Mouse (Mus musculus): ENCODE results near the gene Mest. TPM values are rescaled to one million over a fixed set of nuclear protein-coding genes. Genes with fewer than 3 reads are reported as not detected.

Mest gene
- total RNA-seq, 2 experiments from 2014 or later: 45.2 to 47.5 TPM

GRCm38 (mm10) chr6:30736864-30737547, 13.7 kb downstream of the Mest start:
- peak; percentile 79 for TF ChIP-seq CTCF (conservative IDR thresholded peaks at IDR 0.05)
- DNase-seq (ENCODE audit: low spot score in 2 of 2): peak; percentile 63 to 71
- Histone ChIP-seq H3K4me3 (peak overlapping the region; percentile 61), H3K27ac (peak overlapping the region; percentile 82)

GRCm38 (mm10) chr6:30737548-30738463, 14.5 kb downstream of the Mest start:
- Histone ChIP-seq H3K4me3 (peak overlapping the region; percentile 61), H3K27ac (peak overlapping the region; percentile 82)
- TF ChIP-seq CTCF (conservative IDR thresholded peaks at IDR 0.05): peak; percentile 52
- DNase-seq (ENCODE audit: low spot score in 2 of 2): peak; percentile 69 to 70

- DNase-seq (ENCODE audit: low spot score in 2 of 2): no peak
- peak overlapping the region; percentile 61 for H3K4me3 ChIP-seq
- TF ChIP-seq CTCF (conservative IDR thresholded peaks at IDR 0.05): no peak
- H3K27ac ChIP-seq: peak overlapping the region; percentile 82
Observed at GRCm38 (mm10) chr6:30738464-30739006, 15.2 kb downstream of the Mest start.

GRCm38 (mm10) chr6:30739177-30739747, 15.9 kb downstream of the Mest start:
- DNase-seq (ENCODE audit: low spot score in 2 of 2): no peak
- TF ChIP-seq CTCF (conservative IDR thresholded peaks at IDR 0.05): no peak
- peak overlapping the region; percentile 61 for H3K4me3 ChIP-seq
- H3K27ac ChIP-seq: 0 out of 2 replicates have a peak overlapping the region, but pooled peaks have one; percentile 7

GRCm38 (mm10) chr6:30744846-30745245, 21.5 kb downstream of the Mest start:
- no peak overlapping the region for H3K27ac ChIP-seq

GRCm38 (mm10) chr6:30745591-30745990, 22.2 kb downstream of the Mest start:
- no peak for DNase-seq (ENCODE audit: low spot score in 2 of 2)
- H3K27ac ChIP-seq: no peak overlapping the region
- no peak overlapping the region for H3K4me3 ChIP-seq
- TF ChIP-seq CTCF (conservative IDR thresholded peaks at IDR 0.05): no peak

More at GRCm38 (mm10) chr6:30744846-30745245, 21.5 kb downstream of the Mest start:
- no peak for DNase-seq (ENCODE audit: low spot score in 2 of 2)
- no peak for TF ChIP-seq CTCF (conservative IDR thresholded peaks at IDR 0.05)
- H3K4me3 ChIP-seq: no peak overlapping the region

GRCm38 (mm10) chr6:30747631-30748357, 24.4 kb downstream of the Mest start:
- DNase-seq (ENCODE audit: low spot score in 2 of 2): no peak
- no peak for TF ChIP-seq CTCF (conservative IDR thresholded peaks at IDR 0.05)
- Histone ChIP-seq H3K4me3 (no peak overlapping the region), H3K27ac (no peak overlapping the region)

- H3K4me3 ChIP-seq: no peak overlapping the region
- DNase-seq (ENCODE audit: low spot score in 2 of 2): peak; percentile 41 to 47
- H3K27ac ChIP-seq: peak overlapping the region; percentile 2; the same call in 1 of the 2 replicates
- no peak for TF ChIP-seq CTCF (conservative IDR thresholded peaks at IDR 0.05)
Observed at GRCm38 (mm10) chr6:30748358-30748910, 25.1 kb downstream of the Mest start.

GRCm38 (mm10) chr6:30749042-30749689, 25.8 kb downstream of the Mest start:
- DNase-seq (ENCODE audit: low spot score in 2 of 2): no peak
- no peak overlapping the region for H3K27ac ChIP-seq
- no peak overlapping the region for H3K4me3 ChIP-seq
- no peak for TF ChIP-seq CTCF (conservative IDR thresholded peaks at IDR 0.05)

- Histone ChIP-seq H3K4me3 (no peak overlapping the region), H3K27ac (no peak overlapping the region)
- no peak for TF ChIP-seq CTCF (conservative IDR thresholded peaks at IDR 0.05)
- no peak for DNase-seq (ENCODE audit: low spot score in 2 of 2)
Observed at GRCm38 (mm10) chr6:30749892-30750291, 26.5 kb downstream of the Mest start.

- Histone ChIP-seq H3K27ac (no peak overlapping the region), H3K4me3 (no peak overlapping the region)
- DNase-seq (ENCODE audit: low spot score in 2 of 2): no peak
- TF ChIP-seq CTCF (conservative IDR thresholded peaks at IDR 0.05): no peak
Observed at GRCm38 (mm10) chr6:30750482-30750881, 27.1 kb downstream of the Mest start.
